Mouse (Mus musculus): ENCODE measurements around the gene Zfp955a. TPM values are rescaled to one million over a fixed set of nuclear protein-coding genes. Genes with fewer than 3 reads are reported as not detected.

Gene Zfp955a
- 7.2 and 7.4 TPM in 2 replicates for polyA plus RNA-seq (2015; fragmentation: Nextera tagmentation; extraction: Ambion mirVana)

GRCm38 (mm10) chr17:33254530-33255318 is at the start of gene Zfp955a:
Zfp955a (minus strand) TSS chr17:33255145.

DNA sequence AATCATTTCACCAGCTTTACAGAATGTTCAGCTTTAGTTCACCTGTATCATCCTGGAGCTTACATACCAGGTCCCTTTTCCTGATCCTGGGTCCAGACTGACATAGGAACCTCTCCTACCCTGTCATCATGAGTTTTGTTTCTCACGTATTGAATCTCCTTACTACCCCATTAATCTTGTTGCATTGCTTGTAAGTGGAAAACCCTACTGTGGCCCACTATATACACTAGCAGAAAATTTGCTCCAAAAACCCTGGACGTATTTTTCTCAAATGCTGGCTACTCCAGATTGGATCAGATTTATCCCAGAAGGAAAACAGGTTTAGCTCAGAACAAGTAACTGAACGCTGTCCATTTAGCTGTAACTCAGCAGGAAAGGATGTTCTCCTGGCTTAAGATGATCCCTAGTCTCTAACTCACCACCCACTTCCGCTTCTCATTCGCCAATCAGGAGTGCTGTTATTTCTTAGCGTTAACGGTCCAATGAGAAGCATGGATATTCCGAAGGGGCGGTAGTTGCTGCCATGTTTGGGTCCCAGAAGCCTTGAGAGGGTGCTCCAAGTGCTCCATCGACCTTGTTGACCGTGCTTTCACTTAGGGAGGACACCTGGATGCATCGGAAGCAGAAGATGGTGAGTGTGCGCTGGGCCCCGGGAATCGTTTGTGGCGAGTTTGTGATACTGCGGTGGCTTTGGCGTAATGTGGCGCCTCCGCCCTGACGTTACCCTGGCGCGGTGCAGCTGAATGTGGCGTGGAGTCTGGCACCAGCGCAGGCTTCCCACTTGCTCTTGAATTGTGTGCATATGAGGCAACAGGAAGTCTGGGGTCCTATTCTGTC is 34.3 kb upstream of the Zfp955a start, which contains the start of gene Zfp955b:
Zfp955b (plus strand) TSS at position 506 of the 837 bp plus-strand sequence.

GRCm38 (mm10) chr17:33264376-33264775 is 9.4 kb upstream of the Zfp955a start, which contains the start of gene Olfr63:
Olfr63 (plus strand) TSS chr17:33264676.

DNA sequence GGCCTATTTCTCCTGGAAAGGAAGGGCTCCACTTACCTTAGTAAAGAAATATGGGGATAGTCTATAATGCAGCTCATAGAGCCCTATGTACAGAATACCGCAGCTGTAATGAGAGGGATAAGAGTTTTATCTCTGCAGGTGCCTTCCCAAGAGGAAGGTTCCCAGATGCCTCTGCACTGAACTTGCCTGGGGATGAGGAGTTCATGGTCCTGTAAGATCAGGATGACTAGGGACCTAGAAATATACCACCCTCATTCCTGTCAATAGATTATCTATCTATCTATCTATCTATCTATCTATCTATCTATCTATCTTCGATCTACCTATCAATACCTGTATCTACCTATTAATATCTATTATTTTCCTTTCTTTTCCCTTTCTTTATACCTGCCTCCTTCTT is 33.4 kb downstream of the Zfp955a start, which contains the start of gene Olfr1564:
Olfr1564 (minus strand) TSS at position 101 of the 400 bp plus-strand sequence.

GRCm38 (mm10) chr17:33191002-33191401 is 63.9 kb downstream of the Zfp955a start, which contains the start of gene Olfr239:
Olfr239 (plus strand) TSS chr17:33191302.

Other genes with a start within 250 kb of the Zfp955a start
- 3.4 and 3.5 TPM in 2 replicates for gene Zfp763, start 221.7 kb downstream of the Zfp955a start, polyA plus RNA-seq (2015; fragmentation: Nextera tagmentation; extraction: Ambion mirVana)
- gene 4921501E09Rik, start 187.1 kb downstream of the Zfp955a start, polyA plus RNA-seq (2015; fragmentation: Nextera tagmentation; extraction: Ambion mirVana), result not detected in 2 replicates
- 3.0 and 3.2 TPM in 2 replicates for gene Zfp563, start 165.8 kb downstream of the Zfp955a start, polyA plus RNA-seq (2015; fragmentation: Nextera tagmentation; extraction: Ambion mirVana)
- 0.08 TPM in 1 of 2 replicates, not detected in the other for gene Morc2b, start 115.5 kb downstream of the Zfp955a start, polyA plus RNA-seq (2015; fragmentation: Nextera tagmentation; extraction: Ambion mirVana)
- gene Olfr55, start 86.7 kb downstream of the Zfp955a start, polyA plus RNA-seq (2015; fragmentation: Nextera tagmentation; extraction: Ambion mirVana), result not detected in 2 replicates
- gene Olfr239, start 63.8 kb downstream of the Zfp955a start, polyA plus RNA-seq (2015; fragmentation: Nextera tagmentation; extraction: Ambion mirVana), result not detected in 2 replicates
- 0.03 and 0.04 TPM in 2 replicates for gene Olfr1564, start 33.5 kb downstream of the Zfp955a start, polyA plus RNA-seq (2015; fragmentation: Nextera tagmentation; extraction: Ambion mirVana)
- not detected in 2 replicates for gene Olfr63, start 9.5 kb upstream of the Zfp955a start, polyA plus RNA-seq (2015; fragmentation: Nextera tagmentation; extraction: Ambion mirVana)
- 6.5 and 6.8 TPM in 2 replicates for gene Zfp955b, start 34.4 kb upstream of the Zfp955a start, polyA plus RNA-seq (2015; fragmentation: Nextera tagmentation; extraction: Ambion mirVana)
- gene Zfp81, start 103.7 kb upstream of the Zfp955a start, polyA plus RNA-seq (2015; fragmentation: Nextera tagmentation; extraction: Ambion mirVana), result 3.4 and 4.2 TPM in 2 replicates
- gene Zfp101, start 139.5 kb upstream of the Zfp955a start, polyA plus RNA-seq (2015; fragmentation: Nextera tagmentation; extraction: Ambion mirVana), result 3.1 and 5.5 TPM in 2 replicates
- gene Actl9, start 177.8 kb upstream of the Zfp955a start, polyA plus RNA-seq (2015; fragmentation: Nextera tagmentation; extraction: Ambion mirVana), result not detected in 2 replicates